Mouse (Mus musculus): ENCODE results near the gene Uchl1.
A peak's percentile ranks its signal among the peaks of the same experiment; 100 is the strongest.

Uchl1 gene

GRCm38 (mm10) chr5:66710445-66711019 is 34.6 kb downstream of the Uchl1 start:
- DNase-seq: no peak

- no peak for DNase-seq
Measured at GRCm38 (mm10) chr5:66712801-66713200, 36.9 kb downstream of the Uchl1 start.

GRCm38 (mm10) chr5:66715498-66715931 is 39.6 kb downstream of the Uchl1 start:
- no peak for DNase-seq

- no peak for DNase-seq
Measured at GRCm38 (mm10) chr5:66717931-66718330, 42.0 kb downstream of the Uchl1 start.

- DNase-seq: no peak
Measured at GRCm38 (mm10) chr5:66718413-66718812, 42.5 kb downstream of the Uchl1 start.

- no peak for DNase-seq
Measured at GRCm38 (mm10) chr5:66718880-66719279, 43.0 kb downstream of the Uchl1 start.

GRCm38 (mm10) chr5:66720921-66721320 is 45.0 kb downstream of the Uchl1 start:
- no peak for DNase-seq

GRCm38 (mm10) chr5:66722586-66722985 is 46.7 kb downstream of the Uchl1 start:
- no peak for DNase-seq

- no peak for DNase-seq
Measured at GRCm38 (mm10) chr5:66723037-66723436, 47.1 kb downstream of the Uchl1 start.

GRCm38 (mm10) chr5:66723626-66724025 is 47.7 kb downstream of the Uchl1 start:
- no peak for DNase-seq

- no peak for DNase-seq
Measured at GRCm38 (mm10) chr5:66729306-66729705, 53.4 kb downstream of the Uchl1 start.

- peak; percentile 28 for DNase-seq
Measured at GRCm38 (mm10) chr5:66730621-66731301, 54.9 kb downstream of the Uchl1 start.

GRCm38 (mm10) chr5:66731302-66731697 is 55.4 kb downstream of the Uchl1 start:
- DNase-seq: no peak

GRCm38 (mm10) chr5:66733556-66733955 is 57.7 kb downstream of the Uchl1 start:
- DNase-seq: no peak

Measured in cerebellum, adult 11-12 months (tissue).